Mouse (Mus musculus): Measurements from ENCODE around the gene Wdr91. TPM values are rescaled to one million over a fixed set of nuclear protein-coding genes. Genes with fewer than 3 reads are reported as not detected.

Gene Wdr91
- total RNA-seq, 1 experiment from 2014 or later, result 23.2 TPM

GRCm38 (mm10) chr6:34867995-34868350, 42.7 kb downstream of the Wdr91 start:
- no peak for ATAC-seq (replicated peaks; ENCODE audit: insufficient number of reproducible peaks, low FRiP score, low TSS enrichment, poor library complexity, severe bottlenecking)

- ATAC-seq (replicated peaks; ENCODE audit: insufficient number of reproducible peaks, low FRiP score, low TSS enrichment, poor library complexity, severe bottlenecking), result no peak
Observed at GRCm38 (mm10) chr6:34867301-34867994, 43.2 kb downstream of the Wdr91 start.

- no peak for ATAC-seq (replicated peaks; ENCODE audit: insufficient number of reproducible peaks, low FRiP score, low TSS enrichment, poor library complexity, severe bottlenecking)
Observed at GRCm38 (mm10) chr6:34866786-34867185, 43.9 kb downstream of the Wdr91 start.

- ATAC-seq (replicated peaks; ENCODE audit: insufficient number of reproducible peaks, low FRiP score, low TSS enrichment, poor library complexity, severe bottlenecking), result no peak
Observed at GRCm38 (mm10) chr6:34865711-34866593, 44.7 kb downstream of the Wdr91 start.

- no peak for ATAC-seq (replicated peaks; ENCODE audit: insufficient number of reproducible peaks, low FRiP score, low TSS enrichment, poor library complexity, severe bottlenecking)
Observed at GRCm38 (mm10) chr6:34865213-34865612, 45.5 kb downstream of the Wdr91 start.

- no peak for ATAC-seq (replicated peaks; ENCODE audit: insufficient number of reproducible peaks, low FRiP score, low TSS enrichment, poor library complexity, severe bottlenecking)
Observed at GRCm38 (mm10) chr6:34863786-34864514, 46.7 kb downstream of the Wdr91 start.

- peak; percentile 67 for ATAC-seq (replicated peaks; ENCODE audit: insufficient number of reproducible peaks, low FRiP score, low TSS enrichment, poor library complexity, severe bottlenecking)
Observed at GRCm38 (mm10) chr6:34862791-34863403, 47.8 kb downstream of the Wdr91 start, which contains the start of gene Tmem140. Tmem140 (plus strand) TSS chr6:34863146.

GRCm38 (mm10) chr6:34862381-34862780, 48.3 kb downstream of the Wdr91 start:
- peak; percentile 45 for ATAC-seq (replicated peaks; ENCODE audit: insufficient number of reproducible peaks, low FRiP score, low TSS enrichment, poor library complexity, severe bottlenecking)

- no peak for ATAC-seq (replicated peaks; ENCODE audit: insufficient number of reproducible peaks, low FRiP score, low TSS enrichment, poor library complexity, severe bottlenecking)
Observed at GRCm38 (mm10) chr6:34861546-34862053, 49.1 kb downstream of the Wdr91 start.

GRCm38 (mm10) chr6:34832352-34832751, 78.3 kb downstream of the Wdr91 start:
- ATAC-seq (replicated peaks; ENCODE audit: insufficient number of reproducible peaks, low FRiP score, low TSS enrichment, poor library complexity, severe bottlenecking), result no peak

Other genes with a start within 250 kb of the Wdr91 start
- gene Agbl3, start 130.4 kb downstream of the Wdr91 start, total RNA-seq (2017), result 0.53 to 3.0 TPM in 2 of 3 replicates, not detected in the other
- gene Tmem140, start 47.7 kb downstream of the Wdr91 start, total RNA-seq (2017), result 8.0 to 21.4 TPM (median 8.5 TPM) in 3 replicates
- 6.1 to 7.3 TPM (median 6.3 TPM) in 3 replicates for gene Cyren, start 32.8 kb downstream of the Wdr91 start, total RNA-seq (2017)
- not detected in 3 replicates for gene Stra8, start 9.3 kb upstream of the Wdr91 start, total RNA-seq (2017)
- 0.49 TPM in 1 of 3 replicates, not detected in the others for gene Slc23a4, start 77.5 kb upstream of the Wdr91 start, total RNA-seq (2017)
- gene Cnot4, start 222.8 kb upstream of the Wdr91 start, total RNA-seq (2017), result 26.6 to 46.2 TPM (median 26.8 TPM) in 3 replicates